Mouse (Mus musculus) neural tube, embryonic 12.5 days (tissue): ENCODE results near the gene Tnc. TPM values are rescaled to one million over a fixed set of nuclear protein-coding genes. Genes with fewer than 3 reads are reported as not detected.

Experiments
- ATAC-seq: fragments of 200-750 bp; cut with Nextera tagmentation; 2 replicates; pipeline ENCODE4 v1.8.0; 2017; ENCODE audit warnings: low read depth, mild to moderate bottlenecking, moderate TSS enrichment, moderate library complexity; ENCODE audit not compliant: low FRiP score
- H3K27ac ChIP-seq: fragments of 300-500 bp; sonication (generic); 2 replicates; pipeline ENCODE4 v1.5.1; 2016
- H3K27me3 ChIP-seq: fragments of 300-500 bp; sonication (generic); replicated peaks from 2 replicates; pipeline ENCODE4 v1.6.1; 2016; ENCODE audit warnings: mild to moderate bottlenecking
- H3K36me3 ChIP-seq: fragments of 300-500 bp; sonication (generic); 2 replicates; pipeline ENCODE4 v1.6.1; 2016; ENCODE audit warnings: mild to moderate bottlenecking
- H3K4me1 ChIP-seq: fragments of 300-500 bp; sonication (generic); 2 replicates; pipeline ENCODE4 v1.6.1; 2016
- H3K4me2 ChIP-seq: fragments of 300-500 bp; sonication (generic); replicated peaks from 2 replicates; pipeline ENCODE4 v1.6.1; 2016; ENCODE audit warnings: mild to moderate bottlenecking
- H3K4me3 ChIP-seq: fragments of 300-500 bp; sonication (generic); 2 replicates; pipeline ENCODE4 v1.5.1; 2016
- H3K9ac ChIP-seq: fragments of 300-500 bp; sonication (generic); 2 replicates; pipeline ENCODE4 v1.6.1; 2016; ENCODE audit warnings: mild to moderate bottlenecking
- H3K9me3 ChIP-seq: fragments of 300-500 bp; sonication (generic); 2 replicates; pipeline ENCODE4 v1.6.1; 2016; ENCODE audit warnings: mild to moderate bottlenecking
- WGBS: fragments of 180-500 bp; shearing (Covaris S2); methylation state at CpG from one replicate; pipeline ENCODE4 v1.1.7; 2016; 5-methylcytosine and 5-hydroxymethylcytosine counted together
- polyA plus RNA-seq: library from polyadenylated mRNA; unstranded; fragments of >200 nt; fragmentation: Nextera tagmentation; extraction: Ambion mirVana; gene quantifications from 2 replicates; pipeline ENCODE4 v1.2.1, GENCODE M21; 2016

Gene Tnc
- polyA plus RNA-seq, 1 experiment from 2014 or later: 7.7 TPM

DNA sequence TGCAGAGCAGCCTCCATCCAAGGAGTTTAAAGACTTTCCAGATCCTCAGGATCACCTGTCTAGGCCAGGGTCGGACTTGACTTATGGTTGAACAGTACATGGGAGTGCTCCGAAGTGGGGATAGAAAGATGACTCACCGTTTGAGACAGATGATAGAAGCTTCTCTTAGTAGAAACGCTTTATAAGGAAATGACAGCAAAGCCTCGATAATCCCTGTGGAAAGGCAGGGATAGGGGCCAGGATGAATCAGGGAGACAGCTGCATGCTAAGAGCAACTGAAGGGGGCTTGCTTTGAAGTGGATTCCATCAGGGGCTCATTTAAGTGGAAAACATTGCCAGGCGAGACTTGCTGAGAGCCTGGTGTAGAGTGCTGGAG is 12.0 kb upstream of the Tnc start:
- WGBS: 76% methylated on average over 6 of the region's 6 CpGs
- Histone ChIP-seq H3K4me1 (no peaks in the 10 kb centered on the region), H3K27me3 (no peaks in the 10 kb centered on the region), H3K4me3 (no peak overlapping the region), H3K4me2 (no peak overlapping the region), H3K27ac (no peak overlapping the region), H3K9me3 (no peaks in the 10 kb centered on the region), H3K36me3 (no peaks in the 10 kb centered on the region), H3K9ac (no peak overlapping the region)
- ATAC-seq: no peak

DNA sequence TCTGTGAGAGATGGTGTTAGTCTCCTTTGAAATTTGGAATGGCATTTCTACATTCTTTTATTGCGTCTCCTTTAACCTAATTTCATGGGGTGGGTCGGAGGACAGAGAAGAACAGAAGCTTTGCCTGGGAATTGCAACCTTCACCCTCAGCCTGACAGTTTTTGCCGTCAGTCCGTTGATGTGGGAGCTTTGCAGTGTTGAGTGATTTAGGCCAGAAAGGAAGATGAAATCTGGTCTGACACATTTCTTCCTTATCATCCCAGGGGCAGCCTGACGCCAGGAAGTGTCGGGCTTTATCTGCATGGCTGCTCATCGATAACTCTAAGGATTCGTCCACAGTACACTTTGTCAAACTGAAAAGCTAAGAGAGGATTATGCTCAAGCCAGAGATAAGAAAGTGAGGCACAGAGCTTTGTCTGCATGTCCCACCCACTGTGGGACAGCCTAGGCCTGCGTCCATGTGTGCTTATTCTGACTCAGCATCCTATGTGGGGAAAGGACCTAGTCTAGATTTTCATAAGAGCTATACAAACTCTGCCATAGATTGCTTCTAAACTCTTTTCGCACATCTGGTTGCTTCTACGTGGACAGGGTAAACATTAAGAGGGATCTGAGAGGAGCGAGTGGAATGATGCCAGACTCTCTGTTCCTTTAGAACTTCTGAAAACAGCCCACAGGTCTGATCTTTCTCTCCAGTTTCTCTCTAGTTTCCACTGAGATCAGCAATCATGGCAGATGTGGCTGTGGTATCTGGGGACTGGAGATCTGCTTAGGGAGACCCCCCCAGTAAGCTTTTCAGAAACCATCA is 11.4 kb upstream of the Tnc start:
- Histone ChIP-seq H3K4me1 (no peaks in the 10 kb centered on the region), H3K4me2 (no peak overlapping the region), H3K27me3 (no peaks in the 10 kb centered on the region), H3K4me3 (no peak overlapping the region), H3K9me3 (no peaks in the 10 kb centered on the region), H3K36me3 (no peaks in the 10 kb centered on the region), H3K27ac (no peak overlapping the region), H3K9ac (no peak overlapping the region)
- ATAC-seq: no peak
- WGBS: 83% methylated on average over 12 of the region's 12 CpGs

DNA sequence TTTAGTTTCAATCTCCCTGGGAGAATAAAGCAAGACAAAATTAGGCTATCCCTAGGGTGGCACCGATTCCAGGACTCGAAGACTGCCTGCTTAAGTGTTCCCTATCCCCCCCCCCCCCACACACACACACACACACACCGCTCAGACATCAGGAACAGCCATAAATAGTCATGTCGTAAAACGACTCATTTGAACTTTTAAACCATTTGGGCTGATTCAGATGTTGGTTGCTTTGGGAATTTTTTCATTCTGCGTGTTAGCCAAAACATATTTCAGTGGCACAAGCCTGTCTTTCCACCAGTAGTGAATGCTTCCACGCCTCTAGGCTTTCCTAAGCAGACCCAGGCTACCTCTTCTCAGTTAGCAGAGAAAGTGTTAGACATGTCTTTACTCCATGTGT is 1.4 kb upstream of the Tnc start:
- Histone ChIP-seq H3K4me2 (no peak overlapping the region), H3K27ac (no peak overlapping the region), H3K36me3 (no peaks in the 10 kb centered on the region), H3K4me1 (peaks cover 11% of the 10 kb centered on the region), H3K4me3 (no peak overlapping the region), H3K9me3 (no peaks in the 10 kb centered on the region), H3K9ac (no peak overlapping the region), H3K27me3 (peaks cover 9% of the 10 kb centered on the region)
- WGBS: 40% methylated on average over 7 of the region's 7 CpGs
- ATAC-seq: no peak

DNA sequence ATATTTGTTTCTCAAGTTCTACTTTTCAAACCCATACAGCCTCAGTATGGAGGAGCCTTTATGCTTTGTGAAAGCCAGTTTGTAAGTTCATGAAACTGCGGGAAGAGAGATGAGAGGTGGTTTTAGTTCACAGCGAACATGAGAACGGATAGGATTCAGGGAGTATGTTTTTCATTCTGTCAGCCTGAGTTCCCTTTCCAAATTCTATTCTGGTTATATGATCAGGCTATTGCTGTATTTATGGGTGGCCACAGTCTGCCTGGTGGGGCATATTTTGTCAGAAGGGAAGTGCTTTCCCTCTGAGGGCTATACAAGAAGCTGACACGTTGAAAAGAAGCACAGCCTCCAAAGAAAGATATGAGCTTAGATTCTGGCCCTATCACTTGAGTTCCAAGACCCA is 2.9 kb downstream of the Tnc start:
- peaks cover 9% of the 10 kb centered on the region for H3K27me3 ChIP-seq
- peaks cover 11% of the 10 kb centered on the region for H3K4me1 ChIP-seq
- H3K9ac ChIP-seq: no peak overlapping the region
- no peaks in the 10 kb centered on the region for H3K9me3 ChIP-seq
- no peak overlapping the region for H3K4me3 ChIP-seq
- no peak for ATAC-seq
- H3K36me3 ChIP-seq: no peaks in the 10 kb centered on the region
- H3K4me2 ChIP-seq: no peak overlapping the region
- H3K27ac ChIP-seq: no peak overlapping the region
- 84% methylated on average over 4 of the region's 4 CpGs for WGBS

DNA sequence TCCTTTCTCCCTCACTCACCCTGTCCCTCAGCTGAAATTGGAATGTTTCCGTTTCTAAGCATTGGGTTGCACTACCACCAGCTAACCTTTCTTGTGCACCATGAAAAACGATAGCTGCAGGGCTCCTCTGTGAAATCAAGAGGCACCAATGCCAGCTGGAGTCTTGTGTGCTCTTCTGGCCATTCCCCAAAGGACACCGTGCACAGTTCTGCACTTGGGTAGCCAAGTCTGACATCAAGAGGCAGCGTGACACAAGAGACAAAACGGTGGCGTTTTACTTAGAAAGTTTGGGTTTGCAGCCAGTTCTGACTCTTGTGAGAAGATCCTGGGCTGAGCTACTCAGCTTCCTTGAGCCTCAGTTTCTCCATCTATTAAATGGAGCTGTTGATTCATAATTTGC is 3.4 kb downstream of the Tnc start:
- WGBS: 81% methylated on average over 6 of the region's 6 CpGs
- ATAC-seq: no peak

DNA sequence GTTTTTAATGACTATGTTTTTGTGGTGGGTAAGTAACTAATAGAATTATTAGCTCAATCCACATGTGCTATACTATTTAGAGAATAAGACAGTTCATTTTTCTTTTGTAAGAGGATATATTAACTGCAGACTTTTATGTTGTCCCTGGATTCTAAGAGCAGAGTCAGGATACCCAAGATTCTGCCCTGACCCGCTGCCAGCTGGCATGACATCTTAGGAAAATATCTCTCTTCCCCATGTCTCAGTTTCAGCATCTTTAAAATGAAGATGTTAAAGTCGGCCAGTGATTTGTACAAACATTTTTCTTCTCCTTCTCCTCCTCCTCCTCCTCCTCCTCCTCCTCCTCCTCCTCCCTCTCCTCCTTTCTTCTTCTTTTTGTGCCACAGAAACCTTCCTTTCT is 7.7 kb downstream of the Tnc start:
- H3K27me3 ChIP-seq: no peaks in the 10 kb centered on the region
- ATAC-seq: no peak
- no peak overlapping the region for H3K9ac ChIP-seq
- H3K36me3 ChIP-seq: no peaks in the 10 kb centered on the region
- no peak overlapping the region for H3K4me3 ChIP-seq
- no peaks in the 10 kb centered on the region for H3K4me1 ChIP-seq
- no peak overlapping the region for H3K4me2 ChIP-seq
- no peaks in the 10 kb centered on the region for H3K9me3 ChIP-seq
- 88% methylated on average over 2 of the region's 2 CpGs for WGBS
- no peak overlapping the region for H3K27ac ChIP-seq

More for the DNA sequence above, 3.4 kb downstream of the Tnc start:
- Histone ChIP-seq H3K4me1 (peaks cover 11% of the 10 kb centered on the region), H3K27ac (no peak overlapping the region), H3K36me3 (no peaks in the 10 kb centered on the region), H3K9me3 (no peaks in the 10 kb centered on the region), H3K4me3 (no peak overlapping the region), H3K9ac (no peak overlapping the region), H3K27me3 (peaks cover 9% of the 10 kb centered on the region), H3K4me2 (no peak overlapping the region)

DNA sequence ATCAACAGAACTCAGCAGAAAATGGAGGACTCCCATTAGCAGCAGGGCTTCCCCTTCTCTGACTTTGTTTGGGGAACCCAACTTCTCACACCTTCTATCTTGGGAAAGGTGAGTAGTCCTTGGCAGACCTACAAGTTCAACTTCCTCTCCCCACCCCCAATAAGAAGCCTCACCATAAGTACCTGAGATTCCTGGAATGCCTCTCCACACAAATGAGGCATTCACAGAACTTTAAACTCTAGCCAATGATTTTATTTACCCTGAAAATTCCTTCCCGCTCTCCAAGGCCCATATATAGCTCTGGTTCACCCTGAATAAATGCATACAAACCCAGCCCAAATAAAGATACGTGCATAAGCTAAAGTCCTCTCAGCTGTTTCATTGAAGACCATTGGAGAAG is 9.3 kb downstream of the Tnc start:
- no peaks in the 10 kb centered on the region for H3K4me1 ChIP-seq
- no peak overlapping the region for H3K4me2 ChIP-seq
- H3K36me3 ChIP-seq: no peaks in the 10 kb centered on the region

DNA sequence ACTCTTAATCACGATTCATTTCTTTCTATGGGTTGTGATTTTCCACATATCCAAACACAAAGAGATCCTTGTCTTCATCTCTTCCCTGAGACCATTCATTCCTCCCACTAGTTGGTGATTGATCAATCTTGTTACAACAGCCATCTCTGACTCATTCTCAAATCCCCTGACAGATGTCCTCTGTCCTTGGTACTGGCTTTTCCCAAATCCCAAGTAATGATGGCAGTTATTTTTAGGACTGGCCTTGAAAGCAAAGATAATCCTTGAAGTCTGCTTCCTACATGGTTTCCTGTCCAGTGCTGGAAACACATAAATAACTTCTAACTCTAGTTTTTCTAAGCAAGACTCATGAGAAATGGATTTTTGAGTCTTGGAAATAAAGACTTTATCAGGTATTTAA is 12.1 kb downstream of the Tnc start:
- Histone ChIP-seq H3K9ac (no peak overlapping the region), H3K4me1 (no peaks in the 10 kb centered on the region), H3K4me2 (no peak overlapping the region), H3K36me3 (no peaks in the 10 kb centered on the region), H3K27ac (no peak overlapping the region), H3K9me3 (no peaks in the 10 kb centered on the region), H3K4me3 (no peak overlapping the region), H3K27me3 (no peaks in the 10 kb centered on the region)
- 76% methylated on average over 1 of the region's 1 CpGs for WGBS
- ATAC-seq: no peak

More for the DNA sequence above, 9.3 kb downstream of the Tnc start:
- no peak for ATAC-seq
- WGBS: 84% methylated on average over 2 of the region's 2 CpGs
- Histone ChIP-seq H3K4me3 (no peak overlapping the region), H3K27ac (no peak overlapping the region), H3K27me3 (no peaks in the 10 kb centered on the region), H3K9ac (no peak overlapping the region), H3K9me3 (no peaks in the 10 kb centered on the region)

DNA sequence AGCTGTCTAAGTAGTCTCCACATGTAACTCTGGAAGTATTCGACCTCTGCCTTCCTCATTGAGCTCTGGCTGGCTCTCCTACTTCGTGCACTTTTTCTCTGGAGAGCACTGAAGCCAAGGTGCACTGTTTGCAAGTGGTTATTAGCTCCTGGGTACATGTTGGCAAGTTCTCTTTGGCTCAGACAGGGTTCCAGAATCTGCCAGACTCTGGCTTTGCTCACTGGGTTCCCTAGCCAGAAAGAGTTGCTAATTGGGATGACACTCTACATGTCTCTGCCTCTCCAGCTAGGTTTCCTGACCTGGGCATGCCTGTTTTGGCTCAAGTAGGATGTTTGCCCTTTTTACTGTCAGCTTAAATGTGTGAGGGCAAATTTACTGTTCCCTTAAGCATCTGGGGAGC is 13.6 kb downstream of the Tnc start:
- H3K9me3 ChIP-seq: no peaks in the 10 kb centered on the region
- H3K4me1 ChIP-seq: no peaks in the 10 kb centered on the region
- H3K27me3 ChIP-seq: no peaks in the 10 kb centered on the region
- H3K27ac ChIP-seq: no peak overlapping the region
- no peak overlapping the region for H3K4me2 ChIP-seq
- ATAC-seq: no peak
- no peaks in the 10 kb centered on the region for H3K36me3 ChIP-seq
- 59% methylated on average over 2 of the region's 2 CpGs for WGBS
- no peak overlapping the region for H3K9ac ChIP-seq
- no peak overlapping the region for H3K4me3 ChIP-seq

DNA sequence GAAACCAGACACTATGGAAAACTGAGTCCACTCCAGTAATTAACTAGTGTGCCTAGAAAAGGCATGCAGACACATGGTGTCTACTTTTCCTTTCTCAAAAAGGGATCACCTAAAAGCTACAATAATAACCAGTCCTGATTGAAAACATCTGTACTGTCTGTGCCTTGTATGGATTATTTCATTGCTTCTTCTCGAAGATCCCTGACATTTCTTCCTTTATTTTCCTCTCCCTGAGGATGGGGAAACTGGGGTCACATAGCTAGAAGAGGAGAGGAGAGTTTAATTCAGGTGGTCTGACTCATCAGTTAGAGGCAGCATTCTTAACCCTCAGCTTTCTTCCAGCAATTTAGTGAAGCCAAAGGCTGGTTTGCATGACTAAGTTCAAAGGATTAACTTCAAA is 17.3 kb downstream of the Tnc start:
- ATAC-seq: no peak
- 56% methylated on average over 1 of the region's 1 CpGs for WGBS
- H3K4me2 ChIP-seq: no peak overlapping the region

DNA sequence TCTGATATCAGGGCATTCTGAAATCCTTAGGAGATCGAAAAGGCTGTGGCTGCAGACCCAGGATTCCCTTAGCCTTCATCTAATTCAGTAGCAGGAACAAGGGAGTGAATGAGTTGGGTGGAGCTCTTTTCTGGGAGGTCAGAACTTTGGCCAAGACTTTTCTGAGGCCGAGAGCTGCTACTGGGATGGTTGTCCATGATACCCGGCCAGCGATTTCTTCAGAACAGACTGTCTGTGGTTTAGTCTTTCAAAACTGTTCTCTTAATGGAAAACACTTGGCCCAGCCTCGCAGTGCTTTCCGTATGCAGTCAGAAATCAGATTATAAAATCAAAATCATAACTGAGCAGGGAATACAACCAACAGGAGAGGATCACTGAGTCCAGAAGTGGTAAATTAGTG is 21.2 kb downstream of the Tnc start:
- Histone ChIP-seq H3K27me3 (no peaks in the 10 kb centered on the region), H3K4me1 (no peaks in the 10 kb centered on the region), H3K4me3 (no peak overlapping the region), H3K27ac (no peak overlapping the region), H3K4me2 (no peak overlapping the region), H3K9ac (no peak overlapping the region), H3K9me3 (no peaks in the 10 kb centered on the region), H3K36me3 (no peaks in the 10 kb centered on the region)
- 88% methylated on average over 6 of the region's 6 CpGs for WGBS
- ATAC-seq: no peak

More for the DNA sequence above, 17.3 kb downstream of the Tnc start:
- Histone ChIP-seq H3K27me3 (no peaks in the 10 kb centered on the region), H3K36me3 (no peaks in the 10 kb centered on the region), H3K4me3 (no peak overlapping the region), H3K9ac (no peak overlapping the region), H3K27ac (no peak overlapping the region), H3K4me1 (no peaks in the 10 kb centered on the region), H3K9me3 (no peaks in the 10 kb centered on the region)

DNA sequence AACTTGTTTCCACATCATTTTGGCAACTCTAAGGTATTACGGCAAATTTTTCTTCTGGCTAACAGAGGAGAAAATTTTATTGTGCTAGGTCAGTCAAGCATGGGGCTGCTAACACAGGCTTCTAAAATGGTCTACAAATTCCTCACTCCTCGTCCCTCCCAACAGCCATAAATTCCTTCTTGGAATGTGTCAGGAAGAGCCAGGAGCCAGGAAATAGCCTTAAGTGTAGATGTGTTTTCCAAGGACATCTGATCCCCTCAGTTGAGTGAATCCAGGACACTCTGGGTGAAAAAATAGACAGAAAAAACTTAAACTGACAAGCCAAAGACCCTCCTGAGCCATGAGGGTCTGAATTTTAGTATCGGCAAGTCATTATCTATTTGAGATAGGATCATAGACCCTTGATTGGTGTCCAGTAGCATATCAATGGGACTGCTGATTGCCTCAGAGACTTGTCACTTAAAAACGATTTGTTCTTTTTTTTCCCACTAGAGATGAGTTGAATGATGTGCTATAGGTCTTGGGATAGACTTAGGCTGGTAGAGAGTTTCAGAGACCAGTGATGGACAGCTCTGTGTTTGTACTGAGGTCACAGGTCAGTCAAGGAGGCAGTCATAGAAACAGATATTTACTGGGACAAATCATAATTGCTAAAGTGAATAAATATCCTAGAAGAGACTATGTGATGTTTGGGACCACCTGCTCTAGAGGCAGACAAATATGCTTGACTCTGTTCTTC is 22.6 kb downstream of the Tnc start:
- Histone ChIP-seq H3K4me1 (no peaks in the 10 kb centered on the region), H3K27me3 (no peaks in the 10 kb centered on the region), H3K36me3 (no peaks in the 10 kb centered on the region), H3K27ac (no peak overlapping the region), H3K9me3 (no peaks in the 10 kb centered on the region), H3K9ac (no peak overlapping the region), H3K4me2 (no peak overlapping the region), H3K4me3 (no peak overlapping the region)
- ATAC-seq: no peak
- 42% methylated on average over 4 of the region's 4 CpGs for WGBS
